Mouse (Mus musculus) kidney, postnatal 0 days (tissue): ENCODE measurements around the gene Otop2. TPM values are rescaled to one million over a fixed set of nuclear protein-coding genes. Genes with fewer than 3 reads are reported as not detected.

Source experiments
- ATAC-seq: fragments of 200-750 bp; cut with Nextera tagmentation; replicated peaks from 2 replicates; pipeline ENCODE4 v1.8.0; 2017; ENCODE audit warnings: low read depth, moderate number of reproducible peaks, moderate TSS enrichment, moderate library complexity; ENCODE audit not compliant: low FRiP score
- DNase-seq: peaks from one replicate; pipeline ENCODE4 v3.0.0-alpha.2; 2016; ENCODE audit warnings: low spot score
- H3K27ac ChIP-seq: fragments of 300-500 bp; sonication (generic); 2 replicates; pipeline ENCODE4 v1.5.1; 2014; ENCODE audit warnings: mild to moderate bottlenecking
- H3K27me3 ChIP-seq: fragments of 300-500 bp; sonication (generic); 2 replicates; pipeline ENCODE4 v1.6.1; 2014; ENCODE audit warnings: low read length, mixed read lengths; ENCODE audit not compliant: insufficient read depth
- H3K36me3 ChIP-seq: fragments of 300-500 bp; sonication (generic); 2 replicates; pipeline ENCODE4 v1.6.1; 2014; ENCODE audit warnings: low read length, mixed read lengths; ENCODE audit not compliant: insufficient read depth
- H3K4me1 ChIP-seq: fragments of 300-500 bp; sonication (generic); replicated peaks from 2 replicates; pipeline ENCODE4 v1.6.1; 2014; ENCODE audit warnings: antibody characterized with exemption, low read length, mixed read lengths; ENCODE audit not compliant: insufficient read depth
- H3K4me2 ChIP-seq: fragments of 300-500 bp; sonication (generic); 2 replicates; pipeline ENCODE4 v1.6.1; 2014; ENCODE audit warnings: mild to moderate bottlenecking, low read length, moderate library complexity, mixed read lengths
- H3K4me3 ChIP-seq: fragments of 300-500 bp; sonication (generic); replicated peaks from 2 replicates; pipeline ENCODE4 v1.5.1; 2014; ENCODE audit warnings: low read depth, low read length
- H3K9ac ChIP-seq: fragments of 300-500 bp; sonication (generic); 2 replicates; pipeline ENCODE4 v1.6.1; 2014; ENCODE audit warnings: low read depth, low read length
- H3K9me3 ChIP-seq: fragments of 300-500 bp; sonication (generic); replicated peaks from 2 replicates; pipeline ENCODE4 v1.6.1; 2016; ENCODE audit warnings: low read length, inconsistent platforms, mixed read lengths
- CTCF ChIP-seq: IDR thresholded peaks from 2 replicates; pipeline ENCODE4 v1.5.1; 2016; ENCODE audit warnings: antibody characterized with exemption, low read depth, mild to moderate bottlenecking, moderate library complexity
- WGBS: fragments of 180-500 bp; shearing (Covaris S2); extraction: QIAGEN DNeasy Blood & Tissue Kit; methylation state at CpG from one replicate; pipeline ENCODE4 v1.1.7; 2014; 5-methylcytosine and 5-hydroxymethylcytosine counted together
- polyA plus RNA-seq: library from polyadenylated mRNA; unstranded; fragments of >200 nt; fragmentation: Nextera tagmentation; extraction: Ambion mirVana; gene quantifications from 2 replicates; pipeline ENCODE4 v1.2.1, GENCODE M21; 2015

Otop2 gene
- polyA plus RNA-seq, 1 experiment from 2014 or later = not detected

DNA sequence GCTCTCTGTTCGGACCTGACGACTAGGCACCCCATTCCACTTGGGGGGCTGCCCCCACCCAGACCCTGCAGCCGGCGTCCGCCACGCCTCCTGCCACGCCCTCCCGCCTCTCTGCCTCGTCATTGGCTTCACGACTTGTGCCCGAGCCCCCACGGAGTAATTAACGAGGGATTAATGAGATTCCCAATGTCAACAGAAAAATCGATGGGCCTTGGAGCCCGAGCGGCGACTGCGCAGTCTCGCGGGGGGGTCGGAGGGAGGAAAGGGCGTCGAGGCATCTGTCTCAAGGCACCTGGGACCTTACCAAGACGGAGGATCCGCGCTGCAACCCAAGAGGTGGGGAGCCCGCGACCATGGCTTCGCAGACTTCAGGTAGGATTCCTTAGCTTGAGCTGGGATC is 27.6 kb downstream of the Otop2 start, which contains the start of gene Otop3:
Otop3 (plus strand) TSS at position 201 of the 400 bp plus-strand sequence.
- Histone ChIP-seq H3K27ac (no peak within 1 kb of the TSS), H3K9me3 (no peaks in the 10 kb centered on the region), H3K9ac (no peak within 1 kb of the TSS), H3K4me2 (no peak within 1 kb of the TSS), H3K36me3 (no peaks in the 10 kb centered on the region), H3K4me3 (no peak within 1 kb of the TSS), H3K27me3 (peaks cover 22% of the 10 kb centered on the region), H3K4me1 (no peaks in the 10 kb centered on the region)
- no peak for TF ChIP-seq CTCF
- ATAC-seq (no peak), DNase-seq (no peak)
- 5% methylated on average over 29 of the region's 29 CpGs for WGBS

DNA sequence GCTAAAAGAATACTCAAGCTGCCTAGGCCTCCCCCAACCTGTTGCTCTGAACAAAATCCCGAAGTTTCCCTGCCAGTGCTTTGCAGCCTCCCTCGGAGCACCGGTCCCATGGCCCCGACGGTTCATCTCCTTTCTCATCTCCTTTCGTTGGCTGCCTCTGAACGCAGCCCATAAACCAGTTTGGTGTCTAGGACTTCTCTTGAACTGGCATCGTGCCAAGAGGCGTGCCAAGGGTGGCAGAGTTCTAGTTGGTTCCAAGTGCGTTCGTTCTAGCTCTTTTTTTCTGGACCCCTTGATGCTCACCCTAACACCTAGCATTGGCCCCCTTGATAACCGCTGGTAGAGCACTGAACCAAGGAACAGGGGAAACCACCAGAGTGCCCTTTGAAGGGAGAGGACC is 28.3 kb downstream of the Otop2 start:
- Histone ChIP-seq H3K27me3 (peaks cover 22% of the 10 kb centered on the region), H3K4me1 (no peaks in the 10 kb centered on the region), H3K9ac (no peak overlapping the region), H3K9me3 (no peaks in the 10 kb centered on the region), H3K4me2 (no peak overlapping the region), H3K4me3 (no peak overlapping the region), H3K36me3 (no peaks in the 10 kb centered on the region), H3K27ac (no peak overlapping the region)
- ATAC-seq = no peak
- TF ChIP-seq CTCF = no peak
- no peak for DNase-seq
- WGBS = 59% methylated on average over 12 of the region's 12 CpGs

DNA sequence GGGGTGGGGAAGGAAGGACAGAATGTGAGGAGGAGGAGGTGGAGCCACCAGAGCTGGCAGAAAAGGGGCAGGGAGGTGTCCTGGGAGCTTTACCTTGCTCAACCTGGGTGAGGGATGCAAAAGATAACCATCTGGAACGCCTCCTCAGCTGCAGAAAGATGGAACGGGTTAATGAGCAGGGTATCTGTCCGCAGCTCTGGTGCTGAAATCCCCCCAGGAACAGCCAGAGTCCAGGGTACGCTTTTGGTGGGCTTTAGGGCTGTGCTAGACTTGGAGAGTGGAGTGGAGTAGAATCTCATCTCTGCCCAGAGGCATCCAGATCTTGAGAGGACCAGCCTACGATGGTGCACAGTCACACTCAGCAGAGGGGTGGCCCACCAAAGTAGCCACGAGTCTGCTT is 29.2 kb downstream of the Otop2 start:
- Histone ChIP-seq H3K4me2 (no peak overlapping the region), H3K27me3 (peaks cover 22% of the 10 kb centered on the region), H3K4me1 (no peaks in the 10 kb centered on the region), H3K9me3 (no peaks in the 10 kb centered on the region), H3K27ac (no peak overlapping the region), H3K4me3 (no peak overlapping the region), H3K36me3 (no peaks in the 10 kb centered on the region), H3K9ac (no peak overlapping the region)
- ATAC-seq = no peak
- DNase-seq = peak; percentile 51
- TF ChIP-seq CTCF = no peak
- WGBS = 15% methylated on average over 6 of the region's 6 CpGs

DNA sequence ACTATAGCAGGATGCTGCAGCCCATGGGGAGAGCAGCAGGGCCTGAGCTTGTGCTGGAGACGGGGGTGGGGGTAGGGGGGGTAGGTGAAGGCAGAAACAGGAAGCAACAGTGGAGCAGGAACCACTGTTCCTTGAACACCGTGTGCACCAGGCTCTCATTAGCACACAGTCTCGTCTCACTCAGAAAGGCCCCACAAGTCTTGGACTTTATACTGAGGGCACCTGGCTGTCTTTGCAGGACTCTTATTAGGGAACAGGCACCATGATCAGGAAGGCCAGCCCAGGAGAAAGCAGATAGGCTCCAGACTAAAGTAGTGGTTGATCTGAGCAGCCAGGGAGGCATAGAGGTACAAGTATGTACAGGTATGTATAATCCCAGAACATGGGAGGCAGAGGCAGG is 30.4 kb downstream of the Otop2 start:
- Histone ChIP-seq H3K9me3 (no peaks in the 10 kb centered on the region), H3K4me1 (no peaks in the 10 kb centered on the region), H3K27me3 (peaks cover 19% of the 10 kb centered on the region), H3K36me3 (no peaks in the 10 kb centered on the region), H3K27ac (no peak overlapping the region), H3K4me3 (no peak overlapping the region), H3K4me2 (no peak overlapping the region), H3K9ac (no peak overlapping the region)
- DNase-seq (no peak), ATAC-seq (no peak)
- TF ChIP-seq CTCF = no peak
- WGBS = 64% methylated on average over 3 of the region's 3 CpGs

DNA sequence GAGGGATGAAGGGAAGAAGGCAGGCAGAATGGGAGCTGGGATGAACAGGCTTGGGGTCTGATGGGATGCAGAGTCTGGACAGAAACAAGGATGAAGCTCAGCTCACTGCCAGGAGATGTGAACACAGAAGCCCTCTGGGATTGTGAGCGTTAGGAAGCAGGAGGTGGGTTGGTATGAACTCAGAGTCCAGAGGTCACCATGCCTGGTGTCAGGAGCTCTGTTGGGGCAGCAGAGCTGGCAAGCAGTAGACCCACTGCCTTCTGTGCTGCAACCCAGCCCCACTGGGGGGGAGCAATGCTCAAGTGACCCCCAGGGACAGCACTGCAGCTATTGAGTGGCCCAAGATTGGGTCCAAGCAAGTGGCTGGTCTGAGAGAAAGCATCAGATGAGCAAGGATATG is 30.9 kb downstream of the Otop2 start:
- ATAC-seq (no peak), DNase-seq (no peak)
- no peak overlapping the region for H3K4me2 ChIP-seq
- H3K9ac ChIP-seq = no peak overlapping the region
- H3K36me3 ChIP-seq = no peaks in the 10 kb centered on the region
- H3K4me1 ChIP-seq = no peaks in the 10 kb centered on the region
- no peaks in the 10 kb centered on the region for H3K9me3 ChIP-seq
- no peak overlapping the region for H3K27ac ChIP-seq
- WGBS = 69% methylated on average over 1 of the region's 1 CpGs
- H3K4me3 ChIP-seq = no peak overlapping the region
- H3K27me3 ChIP-seq = peaks cover 16% of the 10 kb centered on the region
- no peak for TF ChIP-seq CTCF

DNA sequence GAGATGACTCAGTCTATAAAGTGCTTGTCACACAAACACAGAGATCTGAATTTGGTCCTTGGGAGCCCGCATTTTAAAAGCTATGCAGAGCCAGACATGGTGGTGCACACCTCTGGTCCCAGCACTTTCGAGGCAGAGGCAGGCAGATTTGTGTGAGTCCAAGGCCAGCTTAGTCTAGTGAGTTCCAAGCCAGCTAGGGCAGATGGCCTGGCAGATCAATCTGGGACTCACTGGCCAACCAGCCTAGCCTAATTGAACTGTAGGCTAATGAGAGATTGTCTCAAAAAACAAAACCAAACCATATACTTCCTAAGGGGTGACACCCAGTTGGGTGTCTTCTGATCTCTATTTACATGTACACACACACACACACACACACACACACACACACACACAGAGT is 34.3 kb downstream of the Otop2 start:
- ATAC-seq = no peak
- no peak for TF ChIP-seq CTCF
- H3K4me3 ChIP-seq = no peak overlapping the region
- no peak overlapping the region for H3K27ac ChIP-seq
- no peak overlapping the region for H3K9ac ChIP-seq
- H3K4me1 ChIP-seq = no peaks in the 10 kb centered on the region
- H3K9me3 ChIP-seq = no peaks in the 10 kb centered on the region
- no peak overlapping the region for H3K4me2 ChIP-seq
- 71% methylated on average over 2 of the region's 2 CpGs for WGBS
- H3K36me3 ChIP-seq = no peaks in the 10 kb centered on the region
- H3K27me3 ChIP-seq = peaks cover 9% of the 10 kb centered on the region; the same call in 1 of the 2 replicates
- no peak for DNase-seq

DNA sequence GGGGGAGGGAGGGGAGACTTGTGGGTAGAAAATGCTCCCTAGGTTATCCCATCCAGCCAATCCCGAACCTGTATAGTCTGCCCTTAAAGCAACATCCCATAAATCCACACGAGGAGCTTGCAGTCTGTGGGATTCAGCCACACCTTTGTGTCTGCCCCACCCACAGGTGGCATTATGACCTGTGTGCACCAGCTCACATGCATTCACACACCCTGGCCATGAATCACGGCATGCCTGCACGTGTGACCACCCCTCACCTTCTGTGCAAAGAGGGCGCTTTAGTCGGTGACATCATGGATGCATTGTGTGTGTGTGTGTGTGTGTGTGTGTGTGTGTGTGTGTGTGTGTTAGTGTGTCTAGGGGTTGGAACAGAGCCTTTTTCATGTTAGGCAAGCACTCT is 34.9 kb downstream of the Otop2 start:
- DNase-seq = no peak
- WGBS = 60% methylated on average over 6 of the region's 6 CpGs
- Histone ChIP-seq H3K36me3 (no peaks in the 10 kb centered on the region), H3K4me2 (no peak overlapping the region), H3K27ac (no peak overlapping the region), H3K4me3 (no peak overlapping the region), H3K27me3 (peaks cover 5% of the 10 kb centered on the region; the same call in 1 of the 2 replicates), H3K4me1 (no peaks in the 10 kb centered on the region), H3K9ac (no peak overlapping the region), H3K9me3 (no peaks in the 10 kb centered on the region)
- ATAC-seq = no peak
- TF ChIP-seq CTCF = no peak
